Mouse (Mus musculus) neural tube, embryonic 11.5 days (tissue): ENCODE data around the gene Krt18. TPM values are rescaled to one million over a fixed set of nuclear protein-coding genes. Genes with fewer than 3 reads are reported as not detected.
"Not testable (repeated sequence)": the region's sequence is repeated elsewhere in the genome, so short reads cannot be mapped to it uniquely, and the experiment has no call there.

Source experiments
- ATAC-seq: fragments of 200-750 bp; cut with Nextera tagmentation; 2 replicates; pipeline ENCODE4 v1.8.0; 2017; ENCODE audit warnings: moderate number of reproducible peaks, mild to moderate bottlenecking, moderate TSS enrichment, moderate library complexity; ENCODE audit not compliant: insufficient read depth, low FRiP score, low TSS enrichment
- DNase-seq: peaks from one replicate; pipeline ENCODE4 v3.0.0-alpha.2; 2015; ENCODE audit warnings: low spot score
- H3K27ac ChIP-seq: fragments of 300-500 bp; sonication (generic); 2 replicates; pipeline ENCODE4 v1.5.1; 2014; ENCODE audit warnings: low read depth, mild to moderate bottlenecking, low read length
- H3K27me3 ChIP-seq: fragments of 300-500 bp; sonication (generic); 2 replicates; pipeline ENCODE4 v1.6.1; 2014; ENCODE audit warnings: mild to moderate bottlenecking, low read length, mixed read lengths; ENCODE audit not compliant: control insufficient read depth, insufficient read depth
- H3K36me3 ChIP-seq: fragments of 300-500 bp; sonication (generic); 2 replicates; pipeline ENCODE4 v1.6.1; 2014; ENCODE audit warnings: mild to moderate bottlenecking, low read length, moderate library complexity, mixed read lengths; ENCODE audit not compliant: control insufficient read depth, insufficient read depth
- H3K4me1 ChIP-seq: fragments of 300-500 bp; sonication (generic); 2 replicates; pipeline ENCODE4 v1.6.1; 2014; ENCODE audit warnings: low read length, mixed read lengths; ENCODE audit not compliant: control insufficient read depth, insufficient read depth
- H3K4me2 ChIP-seq: fragments of 300-500 bp; sonication (generic); 2 replicates; pipeline ENCODE4 v1.6.1; 2014; ENCODE audit warnings: low read depth, mild to moderate bottlenecking, moderate library complexity
- H3K4me3 ChIP-seq: fragments of 300-500 bp; sonication (generic); 2 replicates; pipeline ENCODE4 v1.5.1; 2014; ENCODE audit warnings: low read depth, low read length
- H3K9ac ChIP-seq: fragments of 300-500 bp; sonication (generic); 2 replicates; pipeline ENCODE4 v1.6.1; 2014; ENCODE audit warnings: mild to moderate bottlenecking, low read length
- H3K9me3 ChIP-seq: fragments of 300-500 bp; sonication (generic); 2 replicates; pipeline ENCODE4 v1.6.1; 2016; ENCODE audit warnings: low read length; ENCODE audit not compliant: control insufficient read depth
- WGBS: fragments of 180-500 bp; shearing (Covaris S2); extraction: QIAGEN DNeasy Blood & Tissue Kit; methylation state at CpG from one replicate; pipeline ENCODE4 v1.1.7; 2014; 5-methylcytosine and 5-hydroxymethylcytosine counted together
- polyA plus RNA-seq: library from polyadenylated mRNA; unstranded; fragments of >200 nt; fragmentation: Nextera tagmentation; extraction: Ambion mirVana; gene quantifications from 2 replicates; pipeline ENCODE4 v1.2.1, GENCODE M21; 2014

Krt18 gene
- polyA plus RNA-seq, 1 experiment from 2014 or later = 8.1 TPM

DNA sequence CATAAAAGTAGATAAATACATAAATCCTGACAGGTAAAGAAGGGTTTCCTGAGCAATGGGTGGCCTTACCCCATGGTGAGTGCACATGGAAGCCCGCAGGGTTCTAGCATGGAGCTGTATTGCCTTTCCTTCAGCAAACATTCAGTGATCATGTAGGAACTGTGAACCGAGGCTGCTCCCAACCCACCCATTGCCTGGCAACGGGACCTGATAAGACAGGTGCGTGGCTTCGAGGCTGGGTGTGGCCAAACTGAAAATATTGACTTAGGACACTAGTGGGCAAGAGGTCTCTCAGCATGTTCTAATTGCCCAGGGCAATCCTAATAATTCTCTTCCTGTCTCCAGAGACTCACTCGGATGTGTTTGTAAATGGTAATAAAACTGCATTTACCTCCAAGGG is 33.6 kb upstream of the Krt18 start:
- Histone ChIP-seq H3K27me3 (peaks cover 3% of the 10 kb centered on the region; the same call in 1 of the 2 replicates), H3K27ac (no peak overlapping the region), H3K4me1 (no peaks in the 10 kb centered on the region), H3K9ac (no peak overlapping the region), H3K4me3 (no peak overlapping the region), H3K4me2 (no peak overlapping the region), H3K9me3 (no peaks in the 10 kb centered on the region), H3K36me3 (no peaks in the 10 kb centered on the region)
- 89% methylated on average over 6 of the region's 6 CpGs for WGBS
- DNase-seq = no peak
- no peak for ATAC-seq

DNA sequence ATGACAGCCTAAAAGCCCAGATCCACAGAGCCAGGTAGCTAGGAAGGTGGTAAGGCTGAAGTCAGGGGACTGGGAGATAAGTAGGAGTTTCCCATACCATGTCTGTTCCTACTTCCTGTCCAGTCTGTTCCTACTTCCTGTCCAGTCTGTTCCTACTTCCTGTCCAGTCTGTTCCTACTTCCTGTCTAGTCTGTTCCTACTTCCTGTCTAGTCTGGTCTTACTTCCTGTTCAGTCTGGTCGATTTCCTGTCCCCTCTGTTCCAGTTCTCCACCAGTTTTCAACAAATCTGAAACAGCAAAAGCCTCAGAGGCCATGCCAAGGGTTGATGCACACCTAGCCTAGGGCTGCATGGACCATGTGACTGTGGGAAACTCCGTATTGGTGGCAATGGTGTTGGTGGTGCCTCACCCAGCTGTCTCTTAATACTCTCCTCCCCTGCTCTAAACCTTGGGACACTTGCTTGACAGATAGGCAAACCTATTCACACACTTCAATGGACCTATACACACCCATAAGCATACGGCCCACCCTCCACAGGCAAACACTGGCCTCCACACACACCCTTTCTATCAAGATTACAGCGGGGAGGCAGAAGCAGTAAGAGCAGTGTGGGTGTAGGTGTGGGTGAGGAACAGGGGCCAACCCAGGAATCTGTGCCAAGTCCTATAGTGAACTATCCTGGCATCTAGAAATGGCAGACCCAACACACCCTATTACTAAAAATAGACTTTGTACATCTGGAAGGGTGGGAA is 32.3 kb upstream of the Krt18 start:
- Histone ChIP-seq H3K4me2 (no peak overlapping the region), H3K27ac (no peak overlapping the region), H3K9ac (no peak overlapping the region), H3K4me3 (no peak overlapping the region), H3K4me1 (no peaks in the 10 kb centered on the region), H3K36me3 (no peaks in the 10 kb centered on the region), H3K9me3 (no peaks in the 10 kb centered on the region), H3K27me3 (peaks cover 3% of the 10 kb centered on the region; the same call in 1 of the 2 replicates)
- 87% methylated on average over 4 of the region's 4 CpGs for WGBS
- DNase-seq (no peak), ATAC-seq (no peak)

DNA sequence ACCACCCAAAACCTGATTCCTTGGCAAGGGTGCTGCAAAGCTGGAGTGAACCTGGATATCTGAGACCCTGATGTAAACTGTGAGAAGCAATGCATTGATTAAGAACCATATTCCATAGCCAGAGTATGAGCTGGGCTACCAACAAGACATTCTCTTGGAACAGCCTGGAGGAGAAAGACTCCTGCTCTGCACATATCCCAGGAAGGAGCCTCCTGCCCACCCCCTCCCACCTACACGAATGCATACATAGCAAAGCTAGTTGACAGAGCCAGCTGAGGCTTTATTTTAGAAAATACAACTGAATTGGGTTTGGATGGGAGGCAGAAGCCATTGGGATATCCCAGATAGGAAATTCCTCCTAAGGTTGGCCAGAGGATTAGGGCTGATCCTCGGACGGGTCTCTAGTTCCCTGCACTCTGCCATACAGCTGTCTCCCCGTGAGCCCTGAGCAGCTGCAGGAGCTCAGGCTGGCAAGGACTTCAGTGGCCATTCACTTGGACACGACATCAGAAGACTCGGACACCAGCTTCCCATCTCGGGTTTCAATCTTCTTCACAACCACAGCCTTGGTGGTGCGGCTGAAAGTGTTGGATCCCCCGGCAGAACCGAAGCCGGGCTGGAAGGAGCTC is 31.4 kb upstream of the Krt18 start:
- WGBS = 79% methylated on average over 8 of the region's 11 CpGs
- H3K4me1 ChIP-seq, H3K9ac ChIP-seq, ATAC-seq, H3K27me3 ChIP-seq, H3K4me2 ChIP-seq, H3K27ac ChIP-seq, H3K9me3 ChIP-seq, H3K36me3 ChIP-seq, DNase-seq, H3K4me3 ChIP-seq: not testable (repeated sequence)

DNA sequence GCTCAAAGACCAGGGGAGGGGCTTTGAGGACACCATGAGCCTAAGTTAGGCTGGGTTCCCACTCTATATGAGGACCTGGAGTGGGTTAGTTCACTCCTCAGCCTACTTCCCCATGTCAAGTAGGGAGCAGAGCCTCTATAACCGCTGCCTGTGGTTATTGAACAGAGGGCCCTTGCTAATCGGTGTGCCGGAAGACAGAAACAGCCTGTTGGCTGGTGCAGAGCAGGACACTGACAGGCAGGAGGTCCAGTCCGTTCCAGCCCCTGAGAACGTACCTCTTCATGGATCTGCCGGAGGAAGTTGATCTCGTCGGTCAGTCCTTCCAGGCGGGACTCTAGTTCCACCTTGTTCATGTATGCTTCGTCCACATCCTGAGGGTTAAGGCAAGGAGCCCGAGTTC is 28.8 kb upstream of the Krt18 start:
- no peak overlapping the region for H3K4me3 ChIP-seq
- H3K27me3 ChIP-seq = peaks cover 27% of the 10 kb centered on the region
- ATAC-seq = no peak

DNA sequence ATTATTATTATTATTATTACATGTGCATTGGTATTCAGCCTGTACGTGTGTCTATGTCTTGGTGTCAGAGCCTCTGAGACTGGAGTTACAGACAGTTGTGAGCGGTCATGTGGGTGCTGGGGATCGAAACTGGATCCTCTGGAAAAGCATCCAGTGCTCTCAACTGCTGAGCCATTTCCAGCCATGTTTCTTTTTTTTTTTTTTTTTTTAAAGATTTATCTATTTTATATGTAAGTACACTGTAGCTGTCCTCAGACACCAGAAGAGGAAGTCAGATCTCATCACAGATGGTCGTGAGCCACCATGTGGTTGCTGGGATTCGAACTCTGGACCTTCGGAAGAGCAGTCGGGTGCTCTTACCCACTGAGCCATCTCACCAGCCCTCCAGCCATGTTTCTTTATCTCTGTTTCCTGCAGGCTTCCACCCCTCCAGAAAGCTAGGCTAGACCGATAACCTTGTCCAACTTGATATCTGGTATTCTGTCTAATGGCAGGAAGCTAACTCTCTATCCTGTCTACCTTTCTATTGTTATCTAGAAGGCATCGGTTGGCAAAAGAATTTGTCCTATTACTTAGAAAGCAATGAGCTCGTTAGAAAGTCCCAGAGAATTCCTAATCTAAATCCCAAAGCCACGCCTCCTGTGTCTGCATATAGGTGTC is 28.2 kb upstream of the Krt18 start:
- ATAC-seq = no peak
- H3K4me1 ChIP-seq = 0 out of 2 replicates have a peak, but pooled peaks cover 7% of the 10 kb centered on the region
- no peaks in the 10 kb centered on the region for H3K9me3 ChIP-seq
- no peak overlapping the region for H3K4me2 ChIP-seq
- no peaks in the 10 kb centered on the region for H3K36me3 ChIP-seq
- 88% methylated on average over 11 of the region's 11 CpGs for whole genome bisulfite sequencing
- H3K9ac ChIP-seq = no peak overlapping the region
- no peak for DNase-seq
- H3K27me3 ChIP-seq = peaks cover 34% of the 10 kb centered on the region
- no peak overlapping the region for H3K4me3 ChIP-seq
- no peak overlapping the region for H3K27ac ChIP-seq

More for the DNA sequence above, 28.8 kb upstream of the Krt18 start:
- no peak for DNase-seq
- H3K27ac ChIP-seq = no peak overlapping the region
- 0 out of 2 replicates have a peak, but pooled peaks cover 7% of the 10 kb centered on the region for H3K4me1 ChIP-seq
- 92% methylated on average over 11 of the region's 11 CpGs for WGBS
- H3K9me3 ChIP-seq = no peaks in the 10 kb centered on the region
- no peaks in the 10 kb centered on the region for H3K36me3 ChIP-seq
- H3K4me2 ChIP-seq = no peak overlapping the region
- H3K9ac ChIP-seq = no peak overlapping the region

DNA sequence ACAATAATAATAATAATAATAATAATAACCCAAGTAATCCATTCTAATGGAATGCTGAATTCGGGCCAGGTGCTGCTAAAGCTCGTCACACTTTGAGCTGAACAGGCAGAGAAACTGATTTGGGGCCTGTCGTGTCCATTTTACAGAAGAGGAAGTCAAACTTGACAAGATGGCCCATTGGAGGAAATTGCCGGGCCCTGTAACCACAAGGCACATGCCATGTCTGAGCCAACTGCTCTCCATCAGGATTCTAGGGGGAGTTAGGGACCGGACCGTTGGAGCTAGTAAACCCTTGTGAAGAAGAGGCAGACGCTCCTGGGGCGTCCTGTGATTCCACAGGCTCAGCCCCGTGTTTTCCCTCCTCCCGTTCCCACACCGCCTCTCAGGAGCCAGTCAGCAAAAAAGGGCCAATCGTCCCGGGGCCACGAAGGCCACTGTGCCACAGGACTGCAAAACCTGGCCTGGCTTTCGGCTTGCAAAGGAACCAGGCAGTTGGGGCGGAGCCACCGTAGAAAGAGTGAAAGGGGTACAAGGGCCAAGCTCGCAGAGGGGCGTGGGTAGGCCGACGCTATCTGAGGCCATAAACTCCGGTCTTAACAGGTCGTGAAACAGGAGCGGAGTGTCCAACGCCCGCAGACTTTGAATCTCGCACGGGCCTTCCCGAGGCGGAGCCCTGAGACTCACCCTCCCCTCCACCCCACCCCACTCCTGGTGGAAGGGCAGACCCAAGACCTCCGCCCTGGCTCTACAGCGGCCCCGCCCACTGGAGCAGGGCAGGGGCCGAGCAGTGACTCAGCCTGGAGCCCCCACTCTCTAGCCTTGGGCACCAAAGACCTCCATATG is 25.1 kb upstream of the Krt18 start:
- WGBS = 3% methylated on average over 34 of the region's 34 CpGs
- peak; percentile 48 for ATAC-seq
- H3K27ac ChIP-seq = no peak overlapping the region
- DNase-seq = peak; percentile 66
- peak overlapping the region; percentile 28 for H3K4me3 ChIP-seq
- peak overlapping the region; percentile 45 for H3K4me2 ChIP-seq
- H3K9ac ChIP-seq = peak overlapping the region; percentile 44; the same call in 1 of the 2 replicates
- no peaks in the 10 kb centered on the region for H3K9me3 ChIP-seq
- H3K4me1 ChIP-seq = peaks cover 7% of the 10 kb centered on the region; the same call in 1 of the 2 replicates
- no peaks in the 10 kb centered on the region for H3K36me3 ChIP-seq
- peaks cover 43% of the 10 kb centered on the region for H3K27me3 ChIP-seq

DNA sequence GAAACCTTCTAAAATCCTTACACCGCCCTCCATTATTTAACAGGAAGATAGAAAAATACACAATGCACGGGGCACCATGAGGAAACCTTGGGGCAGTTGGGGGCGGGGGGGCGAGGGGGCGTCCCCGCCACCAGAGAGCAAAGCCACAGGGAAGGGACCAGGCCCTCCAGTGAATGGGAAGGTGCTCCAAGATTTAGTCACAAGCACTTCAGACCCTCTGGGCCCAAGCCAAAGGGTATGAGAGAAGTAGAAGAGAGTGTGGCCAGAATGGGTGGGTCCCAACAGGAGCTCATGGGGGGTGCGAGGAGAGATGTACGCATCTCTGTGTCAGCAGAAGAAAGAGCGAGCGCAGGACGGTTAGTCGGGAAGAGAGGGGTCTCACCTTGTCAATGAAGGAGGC is 24.5 kb upstream of the Krt18 start:
- H3K27ac ChIP-seq = no peak overlapping the region
- peaks cover 7% of the 10 kb centered on the region; the same call in 1 of the 2 replicates for H3K4me1 ChIP-seq
- peaks cover 43% of the 10 kb centered on the region for H3K27me3 ChIP-seq

DNA sequence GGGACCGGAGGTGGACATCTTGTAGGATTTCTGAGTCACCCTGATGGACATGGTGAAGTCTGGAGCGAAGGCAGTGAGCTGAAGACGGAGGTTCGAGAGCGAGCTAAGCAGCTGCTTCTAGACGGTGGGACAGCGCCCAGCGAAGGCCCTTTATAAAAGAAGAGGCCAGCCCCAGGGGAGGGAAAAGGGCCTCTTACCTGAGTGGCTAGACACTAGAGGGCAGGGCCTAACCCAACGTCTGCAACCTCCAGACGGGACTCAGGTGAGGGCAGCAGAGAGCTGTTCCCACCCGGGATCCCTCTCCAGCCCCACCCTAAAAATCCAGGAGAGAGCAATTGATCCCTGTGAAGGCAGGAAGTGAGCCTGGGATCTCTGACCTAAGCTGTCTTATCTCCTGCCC is 23.8 kb upstream of the Krt18 start, which contains the start of gene Krt8:
TSS of gene Krt8 (minus strand) at position 294 of the 400 bp plus-strand sequence.
- H3K27me3 ChIP-seq = peaks cover 43% of the 10 kb centered on the region
- H3K9ac ChIP-seq = peak within 1 kb of the TSS; percentile 44; the same call in 1 of the 2 replicates
- H3K36me3 ChIP-seq = no peaks in the 10 kb centered on the region
- peak within 1 kb of the TSS; percentile 45 for H3K4me2 ChIP-seq
- ATAC-seq = no peak
- 17% methylated on average over 11 of the region's 11 CpGs for WGBS
- H3K27ac ChIP-seq = no peak within 1 kb of the TSS
- DNase-seq = no peak
- H3K4me3 ChIP-seq = peak within 1 kb of the TSS; percentile 28
- peaks cover 7% of the 10 kb centered on the region; the same call in 1 of the 2 replicates for H3K4me1 ChIP-seq
- H3K9me3 ChIP-seq = no peaks in the 10 kb centered on the region

More for the DNA sequence above, 24.5 kb upstream of the Krt18 start:
- no peaks in the 10 kb centered on the region for H3K36me3 ChIP-seq
- peak overlapping the region; percentile 44; the same call in 1 of the 2 replicates for H3K9ac ChIP-seq
- DNase-seq (no peak), ATAC-seq (no peak)
- 9% methylated on average over 12 of the region's 12 CpGs for WGBS
- no peaks in the 10 kb centered on the region for H3K9me3 ChIP-seq
- peak overlapping the region; percentile 45 for H3K4me2 ChIP-seq
- H3K4me3 ChIP-seq = peak overlapping the region; percentile 28
